Mouse (Mus musculus): ENCODE results near the gene Rragd. TPM values are rescaled to one million over a fixed set of nuclear protein-coding genes. Genes with fewer than 3 reads are reported as not detected.

Rragd gene
- polyA plus RNA-seq, 1 experiment from 2014 or later: 24.8 TPM

- H3K27me3 ChIP-seq (ENCODE audit: insufficient read depth, poor library complexity, severe bottlenecking): no peaks in the 10 kb centered on the region
- H3K36me3 ChIP-seq: peaks cover 36% of the 10 kb centered on the region
- WGBS: 2% methylated on average over 55 of the region's 55 CpGs
- H3K27ac ChIP-seq: peak overlapping the region; percentile 97
- DNase-seq (ENCODE audit: low spot score): peak; percentile 48
- peaks cover 7% of the 10 kb centered on the region; the same call in 1 of the 2 replicates for H3K9me3 ChIP-seq
- H3K4me3 ChIP-seq: peak overlapping the region; percentile 85
- H3K4me1 ChIP-seq (replicated peaks): peaks cover 19% of the 10 kb centered on the region
Observed at GRCm38 (mm10) chr4:33030264-33031194, 47.7 kb downstream of the Rragd start.

GRCm38 (mm10) chr4:33031195-33031960 lies 48.5 kb downstream of the Rragd start, which contains the start of gene Ube2j1:
Gene Ube2j1, plus strand, starts transcription at chr4:33031416.
- H3K4me1 ChIP-seq (replicated peaks): peaks cover 19% of the 10 kb centered on the region
- H3K9me3 ChIP-seq: peaks cover 9% of the 10 kb centered on the region; the same call in 1 of the 2 replicates
- H3K27me3 ChIP-seq (ENCODE audit: insufficient read depth, poor library complexity, severe bottlenecking): no peaks in the 10 kb centered on the region
- H3K27ac ChIP-seq: peak within 1 kb of the TSS; percentile 97
- peaks cover 43% of the 10 kb centered on the region for H3K36me3 ChIP-seq
- WGBS: under 1% methylated on average over 116 of the region's 123 CpGs
- peak; percentile 87 for DNase-seq (ENCODE audit: low spot score)
- H3K4me3 ChIP-seq: peak within 1 kb of the TSS; percentile 85

- WGBS: 10% methylated on average over 4 of the region's 4 CpGs
- peaks cover 9% of the 10 kb centered on the region; the same call in 1 of the 2 replicates for H3K9me3 ChIP-seq
- no peaks in the 10 kb centered on the region for H3K27me3 ChIP-seq (ENCODE audit: insufficient read depth, poor library complexity, severe bottlenecking)
- H3K27ac ChIP-seq: peak overlapping the region; percentile 97
- DNase-seq (ENCODE audit: low spot score): no peak
- peak overlapping the region; percentile 85 for H3K4me3 ChIP-seq
- H3K4me1 ChIP-seq (replicated peaks): peaks cover 19% of the 10 kb centered on the region
- peaks cover 44% of the 10 kb centered on the region for H3K36me3 ChIP-seq
Observed at GRCm38 (mm10) chr4:33032045-33032444, 49.2 kb downstream of the Rragd start.

- no peak overlapping the region for H3K27ac ChIP-seq
- H3K4me1 ChIP-seq (replicated peaks): peaks cover 19% of the 10 kb centered on the region
- peaks cover 39% of the 10 kb centered on the region for H3K36me3 ChIP-seq
- WGBS: 83% methylated on average over 6 of the region's 6 CpGs
- no peaks in the 10 kb centered on the region for H3K27me3 ChIP-seq (ENCODE audit: insufficient read depth, poor library complexity, severe bottlenecking)
- no peak for DNase-seq (ENCODE audit: low spot score)
- H3K4me3 ChIP-seq: no peak overlapping the region
- peaks cover 9% of the 10 kb centered on the region; the same call in 1 of the 2 replicates for H3K9me3 ChIP-seq
Observed at GRCm38 (mm10) chr4:33033515-33033914, 50.7 kb downstream of the Rragd start.

- H3K27ac ChIP-seq: no peak overlapping the region
- H3K4me3 ChIP-seq: no peak overlapping the region
- no peaks in the 10 kb centered on the region for H3K4me1 ChIP-seq (replicated peaks)
- no peaks in the 10 kb centered on the region for H3K27me3 ChIP-seq (ENCODE audit: insufficient read depth, poor library complexity, severe bottlenecking)
- no peak for DNase-seq (ENCODE audit: low spot score)
- peaks cover 91% of the 10 kb centered on the region for H3K36me3 ChIP-seq
- peaks cover 6% of the 10 kb centered on the region; the same call in 1 of the 2 replicates for H3K9me3 ChIP-seq
- 93% methylated on average over 4 of the region's 4 CpGs for WGBS
Observed at GRCm38 (mm10) chr4:33039826-33040225, 57.0 kb downstream of the Rragd start.

- H3K4me3 ChIP-seq: no peak overlapping the region
- H3K27me3 ChIP-seq (ENCODE audit: insufficient read depth, poor library complexity, severe bottlenecking): no peaks in the 10 kb centered on the region
- WGBS: 97% methylated on average over 11 of the region's 11 CpGs
- peaks cover 83% of the 10 kb centered on the region for H3K36me3 ChIP-seq
- DNase-seq (ENCODE audit: low spot score): no peak
- H3K9me3 ChIP-seq: no peaks in the 10 kb centered on the region
- no peak overlapping the region for H3K27ac ChIP-seq
- H3K4me1 ChIP-seq (replicated peaks): no peaks in the 10 kb centered on the region
Observed at GRCm38 (mm10) chr4:33049601-33050000, 66.8 kb downstream of the Rragd start.

GRCm38 (mm10) chr4:33052055-33052454 lies 69.2 kb downstream of the Rragd start:
- peaks cover 58% of the 10 kb centered on the region for H3K36me3 ChIP-seq

GRCm38 (mm10) chr4:33052650-33053049 lies 69.8 kb downstream of the Rragd start:
- H3K4me3 ChIP-seq: no peak overlapping the region
- H3K4me1 ChIP-seq (replicated peaks): no peaks in the 10 kb centered on the region
- no peak for DNase-seq (ENCODE audit: low spot score)
- H3K27ac ChIP-seq: no peak overlapping the region
- peaks cover 52% of the 10 kb centered on the region for H3K36me3 ChIP-seq
- H3K9me3 ChIP-seq: no peaks in the 10 kb centered on the region
- H3K27me3 ChIP-seq (ENCODE audit: insufficient read depth, poor library complexity, severe bottlenecking): no peaks in the 10 kb centered on the region
- WGBS: 84% methylated on average over 5 of the region's 5 CpGs

More at GRCm38 (mm10) chr4:33052055-33052454, 69.2 kb downstream of the Rragd start:
- Histone ChIP-seq H3K27ac (no peak overlapping the region), H3K27me3 (ENCODE audit: insufficient read depth, poor library complexity, severe bottlenecking) (no peaks in the 10 kb centered on the region), H3K4me1 (replicated peaks) (no peaks in the 10 kb centered on the region), H3K9me3 (no peaks in the 10 kb centered on the region), H3K4me3 (no peak overlapping the region)
- 96% methylated on average over 3 of the region's 3 CpGs for WGBS
- DNase-seq (ENCODE audit: low spot score): no peak

- Histone ChIP-seq H3K9me3 (no peaks in the 10 kb centered on the region), H3K4me1 (replicated peaks) (0 out of 2 replicates have a peak, but pooled peaks cover 3% of the 10 kb centered on the region), H3K27me3 (ENCODE audit: insufficient read depth, poor library complexity, severe bottlenecking) (no peaks in the 10 kb centered on the region), H3K36me3 (peaks cover 34% of the 10 kb centered on the region), H3K4me3 (no peak overlapping the region), H3K27ac (no peak overlapping the region)
- no peak for DNase-seq (ENCODE audit: low spot score)
Observed at GRCm38 (mm10) chr4:33054426-33054825, 71.6 kb downstream of the Rragd start.

- 83% methylated on average over 1 of the region's 1 CpGs for WGBS
- no peak for DNase-seq (ENCODE audit: low spot score)
Observed at GRCm38 (mm10) chr4:33056317-33056716, 73.5 kb downstream of the Rragd start.

GRCm38 (mm10) chr4:33057890-33058687 lies 75.3 kb downstream of the Rragd start:
- Histone ChIP-seq H3K27me3 (ENCODE audit: insufficient read depth, poor library complexity, severe bottlenecking) (no peaks in the 10 kb centered on the region), H3K4me1 (replicated peaks) (0 out of 2 replicates have a peak, but pooled peaks cover 3% of the 10 kb centered on the region), H3K27ac (no peak overlapping the region), H3K9me3 (no peaks in the 10 kb centered on the region), H3K36me3 (no peaks in the 10 kb centered on the region), H3K4me3 (no peak overlapping the region)
- WGBS: 69% methylated on average over 11 of the region's 11 CpGs
- DNase-seq (ENCODE audit: low spot score): no peak

More at GRCm38 (mm10) chr4:33056317-33056716, 73.5 kb downstream of the Rragd start:
- H3K4me1 ChIP-seq (replicated peaks): 0 out of 2 replicates have a peak, but pooled peaks cover 3% of the 10 kb centered on the region
- H3K27ac ChIP-seq: no peak overlapping the region
- H3K4me3 ChIP-seq: no peak overlapping the region
- H3K36me3 ChIP-seq: peaks cover 17% of the 10 kb centered on the region
- no peaks in the 10 kb centered on the region for H3K9me3 ChIP-seq
- H3K27me3 ChIP-seq (ENCODE audit: insufficient read depth, poor library complexity, severe bottlenecking): no peaks in the 10 kb centered on the region

- DNase-seq (ENCODE audit: low spot score): no peak
- H3K4me1 ChIP-seq (replicated peaks): 0 out of 2 replicates have a peak, but pooled peaks cover 3% of the 10 kb centered on the region
- H3K27ac ChIP-seq: no peak overlapping the region
- no peak overlapping the region for H3K4me3 ChIP-seq
- WGBS: 63% methylated on average over 7 of the region's 7 CpGs
- H3K36me3 ChIP-seq: no peaks in the 10 kb centered on the region
- no peaks in the 10 kb centered on the region for H3K27me3 ChIP-seq (ENCODE audit: insufficient read depth, poor library complexity, severe bottlenecking)
- no peaks in the 10 kb centered on the region for H3K9me3 ChIP-seq
Observed at GRCm38 (mm10) chr4:33061158-33061557, 78.3 kb downstream of the Rragd start.

Measured in hindbrain, embryonic 10.5 days (tissue).